Mouse (Mus musculus) large intestine, adult 2 months (tissue): ENCODE measurements around the gene Slc35g1. TPM values are rescaled to one million over a fixed set of nuclear protein-coding genes. Genes with fewer than 3 reads are reported as not detected.

Experiments used
- DNase-seq: peaks from one replicate; pipeline ENCODE4 v3.0.0-alpha.2; 2012; ENCODE audit warnings: low read depth, low spot score
- WGBS: fragments of 180-500 bp; shearing (Covaris S2); methylation state at CpG from one replicate; pipeline ENCODE4 v1.1.7; 2018; 5-methylcytosine and 5-hydroxymethylcytosine counted together
- polyA plus RNA-seq: library from polyadenylated mRNA; depleted of rRNA; stranded (reverse); fragments of >200 nt; gene quantifications from 2 replicates; pipeline ENCODE4 v1.2.3, GENCODE M21; 2012; rRNA removed

Slc35g1 gene
- 25.0 and 35.1 TPM in 2 replicates for polyA plus RNA-seq

DNA sequence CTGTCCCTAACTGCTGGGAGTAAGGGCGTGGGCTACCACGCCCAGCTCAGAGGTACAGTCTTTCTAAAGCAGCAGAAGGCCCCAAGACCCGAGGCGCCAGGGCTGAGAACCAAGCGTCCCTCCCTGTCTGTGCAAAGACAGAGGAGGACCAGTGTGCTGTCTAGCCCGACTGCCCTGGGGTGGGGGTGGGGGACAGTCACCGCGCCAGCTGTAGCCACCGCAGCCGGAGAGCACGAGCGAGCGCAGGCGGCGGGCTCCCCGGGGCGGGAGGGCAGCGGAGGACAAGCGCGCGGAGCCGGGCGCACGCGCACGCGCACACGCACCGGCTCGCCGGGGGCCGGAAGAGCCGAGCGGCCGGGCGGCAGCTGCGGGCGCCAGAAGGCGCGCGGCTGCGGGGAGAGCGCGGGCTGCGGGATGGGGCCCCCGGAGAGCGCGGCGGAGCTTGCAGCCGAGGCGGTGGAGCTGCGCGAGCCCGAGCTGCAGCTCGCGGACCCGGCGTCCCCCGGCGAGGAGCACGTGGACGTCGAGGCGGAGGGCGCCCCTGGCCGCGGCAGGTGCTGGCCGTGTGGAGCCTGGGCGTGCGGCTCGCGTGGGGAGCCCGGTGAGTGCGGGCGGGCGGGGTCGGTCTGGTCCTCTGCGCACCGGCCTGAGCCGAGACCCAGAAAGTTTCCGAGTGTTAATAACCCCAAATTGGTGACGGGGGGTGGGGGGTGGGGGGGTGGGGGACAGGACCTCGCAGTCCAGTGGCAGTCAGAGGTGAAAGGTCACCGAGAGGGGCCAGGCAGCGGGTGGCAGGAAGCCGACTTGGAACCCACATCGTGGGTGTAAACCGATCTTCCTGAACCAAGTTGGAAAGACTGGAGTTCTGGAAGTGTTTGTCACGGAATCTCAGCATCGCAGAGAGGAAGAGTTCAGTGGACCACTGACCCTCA, at the start of gene Slc35g1:
TSS of gene Slc35g1 (plus strand) at position 280 of the 932 bp plus-strand sequence.
- no peak for DNase-seq
- WGBS = under 1% methylated on average over 79 of the region's 90 CpGs

DNA sequence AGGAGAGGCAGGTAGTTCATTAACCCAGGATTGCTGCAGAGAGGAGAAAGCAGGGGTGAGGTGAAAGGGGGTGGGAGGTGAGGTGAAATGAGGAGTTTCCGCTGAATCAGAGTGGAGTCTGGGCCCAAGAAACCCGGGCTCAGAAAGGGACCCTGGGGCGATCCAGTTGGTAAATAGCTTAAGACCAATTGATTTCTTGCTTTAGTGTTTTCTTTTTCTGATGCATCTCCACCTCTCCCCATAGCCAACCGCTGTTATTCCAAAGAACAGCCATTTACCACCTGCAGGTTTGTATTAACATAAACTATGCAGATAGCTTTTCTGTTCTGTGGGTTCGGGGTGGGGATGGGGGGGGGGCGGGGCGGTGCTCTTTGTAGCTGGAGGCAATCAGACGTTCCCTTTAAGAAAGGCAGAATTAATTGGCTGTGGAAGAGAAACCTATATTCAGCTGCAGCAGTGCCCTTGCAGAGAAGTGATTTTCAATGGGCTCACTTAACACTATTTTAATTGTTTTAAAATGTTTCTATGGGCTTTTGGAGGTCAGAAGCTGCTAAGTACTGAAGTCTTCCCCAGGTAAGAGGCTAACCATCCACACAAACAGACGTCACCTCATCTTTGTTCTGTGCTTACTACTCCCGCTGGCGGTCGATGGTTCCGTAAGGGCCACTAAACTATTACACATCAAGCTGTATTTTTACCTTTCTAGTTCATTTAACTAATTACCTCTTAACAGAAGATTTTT, 47.3 kb upstream of the Slc35g1 start:
- WGBS = 54% methylated on average over 13 of the region's 13 CpGs
- DNase-seq = no peak

- WGBS = 93% methylated on average over 5 of the region's 5 CpGs
- no peak for DNase-seq
These were observed 46.8 kb upstream of the Slc35g1 start for GRCm38 (mm10) chr19:38349013-38349341.

GRCm38 (mm10) chr19:38351202-38351601, 44.6 kb upstream of the Slc35g1 start:
- DNase-seq = no peak
- 35% methylated on average over 2 of the region's 2 CpGs for WGBS

DNA sequence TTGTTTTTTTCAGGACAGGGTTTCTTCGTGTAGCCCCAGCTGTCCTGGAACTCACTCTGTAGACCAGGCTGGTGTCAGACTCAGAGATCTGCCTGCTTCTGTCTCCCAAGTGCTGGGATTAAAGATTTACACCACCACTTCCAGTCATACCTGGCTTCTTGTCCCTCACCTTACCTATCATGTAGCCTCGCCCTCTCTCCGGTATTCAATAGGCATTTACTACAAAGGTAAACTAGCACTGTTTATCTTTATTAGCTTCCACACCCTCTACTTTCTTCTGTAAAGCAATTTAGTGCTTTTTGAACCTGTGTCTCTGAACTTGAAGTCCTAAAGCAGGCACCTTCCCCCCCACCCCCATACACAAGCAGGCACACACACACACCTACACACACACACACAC, 44.1 kb upstream of the Slc35g1 start:
- no peak for DNase-seq
- 42% methylated on average over 3 of the region's 3 CpGs for WGBS

- 21% methylated on average over 6 of the region's 6 CpGs for WGBS
- DNase-seq = no peak
These were observed 43.2 kb upstream of the Slc35g1 start for GRCm38 (mm10) chr19:38352495-38353130.

GRCm38 (mm10) chr19:38354279-38354678, 41.5 kb upstream of the Slc35g1 start:
- 87% methylated on average over 1 of the region's 1 CpGs for WGBS
- DNase-seq = no peak

DNA sequence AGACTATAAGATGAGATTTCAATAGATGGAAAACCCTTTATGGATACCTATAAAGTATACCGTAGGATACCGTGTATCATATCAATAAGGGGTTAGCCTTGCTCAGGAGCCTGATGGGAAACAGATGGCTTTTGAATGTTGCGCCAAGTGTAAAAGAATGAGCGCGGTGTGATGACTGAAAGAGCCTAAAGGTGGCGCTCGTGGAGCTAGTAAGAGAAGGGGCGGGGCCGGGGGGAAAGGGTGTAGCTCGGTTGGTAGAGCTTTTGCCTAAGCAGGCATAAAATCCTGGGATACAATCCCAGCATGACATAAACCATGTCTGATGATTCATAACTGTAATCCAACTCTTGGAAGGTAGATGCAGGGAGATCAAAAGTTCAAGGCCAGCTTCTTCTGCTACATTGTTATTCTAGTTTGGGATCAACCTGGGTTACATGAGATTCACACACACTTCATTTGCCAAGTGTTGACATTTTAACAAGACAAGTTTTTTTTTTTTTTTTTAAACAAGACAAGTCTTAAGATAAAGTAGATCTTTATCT, 40.9 kb upstream of the Slc35g1 start:
- WGBS = 76% methylated on average over 10 of the region's 10 CpGs
- DNase-seq = no peak

GRCm38 (mm10) chr19:38356211-38356828, 39.5 kb upstream of the Slc35g1 start:
- 30% methylated on average over 8 of the region's 8 CpGs for WGBS
- DNase-seq = no peak

GRCm38 (mm10) chr19:38357956-38358623, 37.7 kb upstream of the Slc35g1 start:
- peak; percentile 84 for DNase-seq
- 13% methylated on average over 9 of the region's 9 CpGs for WGBS

- 52% methylated on average over 1 of the region's 1 CpGs for WGBS
- no peak for DNase-seq
These were observed 36.5 kb upstream of the Slc35g1 start for GRCm38 (mm10) chr19:38359287-38359686.

- no peak for DNase-seq
- WGBS = 83% methylated on average over 2 of the region's 2 CpGs
These were observed 33.9 kb upstream of the Slc35g1 start for GRCm38 (mm10) chr19:38361850-38362249.

GRCm38 (mm10) chr19:38363358-38363757, 32.4 kb upstream of the Slc35g1 start:
- DNase-seq = no peak
- WGBS = 84% methylated on average over 1 of the region's 1 CpGs

- DNase-seq = no peak
- WGBS = 36% methylated on average over 6 of the region's 6 CpGs
These were observed 31.7 kb upstream of the Slc35g1 start for GRCm38 (mm10) chr19:38363879-38364659.

GRCm38 (mm10) chr19:38364939-38365614, 30.7 kb upstream of the Slc35g1 start:
- no peak for DNase-seq

GRCm38 (mm10) chr19:38372460-38373102, 23.2 kb upstream of the Slc35g1 start:
- no peak for DNase-seq
- 16% methylated on average over 11 of the region's 11 CpGs for WGBS

More at GRCm38 (mm10) chr19:38364939-38365614, 30.7 kb upstream of the Slc35g1 start:
- 30% methylated on average over 11 of the region's 11 CpGs for WGBS

DNA sequence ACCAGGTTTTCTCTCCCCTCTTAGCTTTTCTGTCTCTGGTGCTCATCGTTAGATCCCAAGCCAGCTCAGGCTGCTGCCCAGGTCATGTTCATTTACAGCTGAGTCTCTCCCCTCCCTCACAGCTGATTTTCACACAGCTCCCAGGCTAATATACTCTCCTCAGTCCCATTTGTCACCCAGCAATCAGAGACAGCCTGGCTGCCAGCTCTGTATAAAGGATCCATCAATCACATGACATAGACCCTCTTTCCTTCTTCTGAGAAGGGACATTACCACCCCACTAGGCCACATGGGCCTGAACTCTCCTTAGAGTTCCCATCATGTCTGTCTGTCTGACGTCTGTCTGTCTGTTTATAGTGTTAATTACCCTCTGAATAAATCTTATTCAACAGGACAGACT, 22.4 kb upstream of the Slc35g1 start:
- WGBS = 40% methylated on average over 2 of the region's 2 CpGs

More for the DNA sequence above, 22.4 kb upstream of the Slc35g1 start:
- no peak for DNase-seq
